Mouse (Mus musculus) thymus, postnatal 25 days (tissue): Measurements from ENCODE around the gene Lcn6.
"Not testable (repeated sequence)": the region's sequence is repeated elsewhere in the genome, so short reads cannot be mapped to it uniquely, and the experiment has no call there.

Experiments
- DNase-seq: peaks from one replicate; pipeline ENCODE4 v3.0.0; 2022

Lcn6 gene

DNA sequence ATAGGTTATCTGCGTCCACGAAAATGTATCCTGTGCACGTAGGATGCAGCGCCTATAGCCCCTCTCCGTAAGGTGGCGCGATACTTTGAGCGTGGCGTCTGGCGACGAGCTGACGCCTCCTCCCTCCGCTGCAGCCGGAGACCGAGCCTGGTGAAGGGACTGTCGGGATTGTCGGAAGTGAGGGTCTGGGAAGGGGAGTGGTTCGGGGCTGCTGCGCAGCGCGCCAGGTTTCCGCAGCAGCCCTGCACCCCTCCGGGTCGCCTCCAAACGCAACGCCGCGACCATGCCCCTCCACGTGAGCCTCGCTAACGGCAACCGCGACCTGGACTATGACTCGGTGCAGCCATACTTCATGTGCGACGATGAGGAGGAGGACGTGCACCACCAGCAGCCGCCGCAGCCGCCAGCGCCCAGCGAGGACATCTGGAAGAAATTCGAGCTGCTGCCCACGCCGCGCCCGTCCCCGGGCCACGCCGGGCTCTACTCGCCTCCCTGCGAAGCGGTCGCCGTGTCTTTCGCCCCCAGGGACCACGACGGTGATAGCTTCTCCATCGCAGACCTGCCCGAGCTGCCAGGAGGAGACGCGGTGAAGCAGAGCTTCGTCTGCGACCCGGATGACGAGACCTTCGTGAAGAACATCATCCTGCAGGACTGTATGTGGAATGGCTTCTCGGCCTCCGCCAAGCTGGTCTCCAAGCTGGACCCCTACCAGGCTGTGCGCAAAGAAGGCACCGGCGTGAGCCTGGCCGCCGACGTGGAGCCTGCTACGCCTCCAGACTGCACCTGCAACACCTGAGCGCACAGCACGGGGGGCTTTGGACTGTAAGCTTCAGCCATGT lies 30.3 kb downstream of the Lcn6 start, which contains the start of gene Bmyc:
Gene Bmyc (plus strand): TSS at position 97 of the 839 bp plus-strand sequence.
- DNase-seq, result peak; percentile 85

DNA sequence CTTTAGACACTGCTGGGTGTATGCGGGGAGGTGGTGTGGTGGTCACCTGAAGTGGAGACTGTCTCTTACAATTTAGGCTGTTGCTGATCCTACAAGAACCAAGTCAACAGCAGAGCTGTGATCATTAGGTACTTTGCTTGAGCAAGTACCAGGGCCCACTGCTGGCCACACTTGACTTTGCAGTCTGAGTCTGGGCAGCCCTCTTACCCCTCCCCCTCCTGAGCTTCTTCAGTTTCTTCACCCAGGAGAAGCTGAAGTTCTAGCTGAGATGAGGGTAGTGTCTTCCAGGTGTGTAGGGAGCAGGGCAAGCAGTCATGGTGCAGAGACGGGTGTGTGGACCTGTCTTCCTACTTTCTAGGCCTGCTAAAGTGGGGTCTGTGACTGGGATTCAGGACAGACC lies 31.5 kb downstream of the Lcn6 start:
- DNase-seq, result peak; percentile 30

DNA sequence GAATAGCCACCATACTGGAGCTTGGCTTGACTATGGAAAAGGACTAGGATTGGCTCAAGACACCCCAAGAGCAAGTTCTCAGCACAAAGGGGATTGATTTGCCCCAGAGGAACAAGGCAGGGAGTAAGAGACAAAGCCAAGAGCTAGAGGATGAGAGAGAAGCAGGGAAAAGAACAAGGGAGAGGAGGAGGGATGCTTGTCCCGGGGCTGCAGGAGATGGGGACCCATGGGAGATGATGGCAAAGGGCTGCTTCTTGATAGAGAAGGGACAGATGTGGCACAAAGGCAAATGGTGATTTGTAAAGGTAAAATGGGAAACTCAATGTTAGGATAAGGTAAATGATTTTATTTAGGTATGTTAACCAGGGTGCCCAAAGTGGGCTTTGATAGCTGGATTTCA lies 32.5 kb downstream of the Lcn6 start:
- DNase-seq, result not testable (repeated sequence)

DNA sequence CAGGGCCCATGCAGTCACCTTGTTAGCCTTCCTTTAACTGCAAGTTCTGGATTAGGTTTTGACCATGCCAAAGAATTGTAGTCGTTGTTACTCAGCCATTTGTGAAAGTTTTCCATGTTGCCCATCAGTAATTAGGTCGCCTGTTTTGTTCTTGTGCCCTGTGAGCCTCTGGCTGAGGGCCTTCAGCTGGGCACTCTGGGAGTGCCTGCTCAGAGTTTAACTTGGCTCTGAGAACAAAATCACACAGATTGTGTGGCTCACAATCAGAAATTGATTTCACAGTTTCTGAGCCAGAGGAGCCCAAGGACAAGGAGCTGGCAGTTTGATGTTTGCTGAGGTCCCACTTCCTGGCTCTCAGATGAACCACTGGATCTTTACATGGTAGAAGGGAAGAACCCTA lies 33.2 kb downstream of the Lcn6 start:
- DNase-seq, result not testable (repeated sequence)

DNA sequence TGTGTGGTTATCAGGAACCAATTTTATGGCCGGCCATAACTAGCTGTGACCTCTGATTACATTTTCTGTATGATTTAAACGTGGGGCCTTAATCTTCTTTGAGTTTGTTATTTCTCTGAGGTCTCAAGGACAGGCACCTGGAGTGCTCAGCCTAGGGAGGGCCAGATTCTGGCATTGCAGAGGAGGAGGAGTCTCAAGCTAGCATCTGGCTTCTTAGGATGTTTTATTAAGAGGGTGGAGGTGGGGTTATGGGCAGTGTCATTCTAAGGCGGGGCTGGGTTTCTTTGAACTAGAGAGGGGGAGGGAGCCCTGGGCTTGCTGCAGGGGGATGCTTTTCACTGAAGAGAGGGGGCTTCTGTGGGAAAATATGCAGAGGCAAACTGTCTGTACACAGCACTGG lies 35.1 kb downstream of the Lcn6 start:
- DNase-seq, result not testable (repeated sequence)

DNA sequence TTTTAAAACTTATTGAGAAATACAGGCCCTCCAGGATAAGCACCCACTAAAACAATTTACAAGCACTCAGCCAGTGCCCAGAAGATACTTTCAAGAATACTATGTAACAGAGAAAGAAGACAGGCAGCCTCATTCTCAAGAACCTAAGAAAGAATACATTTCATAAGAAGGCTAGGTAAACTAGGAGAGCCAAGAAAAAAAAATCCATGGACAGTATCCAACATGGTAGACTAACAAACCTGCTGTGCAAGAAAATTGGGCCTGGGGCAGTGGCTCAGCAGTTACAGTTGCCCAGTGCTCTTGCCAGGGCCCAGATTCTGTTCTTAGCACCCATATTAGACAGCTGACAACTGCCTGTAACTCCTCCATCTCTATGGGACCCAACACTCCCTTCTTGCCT lies 40.6 kb downstream of the Lcn6 start:
- no peak for DNase-seq
